Mouse (Mus musculus) embryonic facial prominence, embryonic 15.5 days (tissue): ENCODE data around the gene Ndufb2. TPM values are rescaled to one million over a fixed set of nuclear protein-coding genes. Genes with fewer than 3 reads are reported as not detected.

Experiments
- ATAC-seq: fragments of 200-750 bp; cut with Nextera tagmentation; 2 replicates; pipeline ENCODE4 v1.8.0; 2017; ENCODE audit warnings: low read depth, moderate TSS enrichment; ENCODE audit not compliant: insufficient number of reproducible peaks, low FRiP score, low TSS enrichment
- H3K27ac ChIP-seq: fragments of 300-500 bp; sonication (generic); replicated peaks from 2 replicates; pipeline ENCODE4 v1.5.1; 2015; ENCODE audit warnings: mild to moderate bottlenecking, inconsistent platforms
- H3K27me3 ChIP-seq: fragments of 300-500 bp; sonication (generic); 2 replicates; pipeline ENCODE4 v1.6.1; 2015; ENCODE audit warnings: inconsistent platforms
- H3K36me3 ChIP-seq: fragments of 300-500 bp; sonication (generic); 2 replicates; pipeline ENCODE4 v1.6.1; 2015; ENCODE audit warnings: mild to moderate bottlenecking, inconsistent platforms
- H3K4me1 ChIP-seq: fragments of 300-500 bp; sonication (generic); 2 replicates; pipeline ENCODE4 v1.6.1; 2015; ENCODE audit warnings: inconsistent platforms
- H3K4me2 ChIP-seq: fragments of 300-500 bp; sonication (generic); replicated peaks from 2 replicates; pipeline ENCODE4 v1.6.1; 2015; ENCODE audit warnings: mild to moderate bottlenecking, inconsistent platforms
- H3K4me3 ChIP-seq: fragments of 300-500 bp; sonication (generic); replicated peaks from 2 replicates; pipeline ENCODE4 v1.5.1; 2015; ENCODE audit warnings: mild to moderate bottlenecking, inconsistent platforms
- H3K9ac ChIP-seq: fragments of 300-500 bp; sonication (generic); 2 replicates; pipeline ENCODE4 v1.6.1; 2015; ENCODE audit warnings: inconsistent platforms
- H3K9me3 ChIP-seq: fragments of 300-500 bp; sonication (generic); replicated peaks from 2 replicates; pipeline ENCODE4 v1.6.1; 2016; ENCODE audit warnings: inconsistent platforms
- WGBS: fragments of 180-500 bp; shearing (Covaris S2); methylation state at CpG from one replicate; pipeline ENCODE4 v1.1.7; 2015; 5-methylcytosine and 5-hydroxymethylcytosine counted together
- polyA plus RNA-seq: library from polyadenylated mRNA; unstranded; fragments of >200 nt; fragmentation: Nextera tagmentation; extraction: Ambion mirVana; gene quantifications from 2 replicates; pipeline ENCODE4 v1.2.1, GENCODE M21; 2015

Gene Ndufb2
- polyA plus RNA-seq, 1 experiment from 2014 or later, result 334 TPM

- H3K4me3 ChIP-seq, result peak within 1 kb of the TSS; percentile 72
- peak within 1 kb of the TSS; percentile 63 for H3K4me2 ChIP-seq
- no peaks in the 10 kb centered on the region for H3K9me3 ChIP-seq
- no peaks in the 10 kb centered on the region for H3K27me3 ChIP-seq
- H3K4me1 ChIP-seq, result peaks cover 49% of the 10 kb centered on the region
- peak within 1 kb of the TSS; percentile 89 for H3K27ac ChIP-seq
- peak within 1 kb of the TSS; percentile 79 for H3K9ac ChIP-seq
- H3K36me3 ChIP-seq, result no peaks in the 10 kb centered on the region
- under 1% methylated on average over 50 of the region's 50 CpGs for WGBS
- ATAC-seq, result peak; percentile 91
Measured at GRCm38 (mm10) chr6:39557723-39558261, 34.6 kb upstream of the Ndufb2 start, which contains the start of gene Dennd2a. Dennd2a (minus strand) TSS chr6:39557867.

- H3K4me1 ChIP-seq, result peaks cover 49% of the 10 kb centered on the region
- H3K27ac ChIP-seq, result peak overlapping the region; percentile 34; the same call in 1 of the 2 replicates
- WGBS, result 42% methylated on average over 6 of the region's 6 CpGs
Measured at GRCm38 (mm10) chr6:39559276-39559939, 33.0 kb upstream of the Ndufb2 start.

GRCm38 (mm10) chr6:39562166-39563015 lies 30.0 kb upstream of the Ndufb2 start:
- no peak for ATAC-seq

More at GRCm38 (mm10) chr6:39559276-39559939, 33.0 kb upstream of the Ndufb2 start:
- ATAC-seq, result no peak
- no peak overlapping the region for H3K9ac ChIP-seq
- H3K4me2 ChIP-seq, result no peak overlapping the region
- H3K36me3 ChIP-seq, result no peaks in the 10 kb centered on the region
- H3K4me3 ChIP-seq, result no peak overlapping the region
- no peaks in the 10 kb centered on the region for H3K9me3 ChIP-seq
- H3K27me3 ChIP-seq, result no peaks in the 10 kb centered on the region

GRCm38 (mm10) chr6:39567528-39567927 lies 24.8 kb upstream of the Ndufb2 start:
- H3K9ac ChIP-seq, result no peak overlapping the region
- H3K27me3 ChIP-seq, result no peaks in the 10 kb centered on the region
- H3K36me3 ChIP-seq, result no peaks in the 10 kb centered on the region
- ATAC-seq, result no peak
- 10% methylated on average over 5 of the region's 5 CpGs for WGBS
- no peak overlapping the region for H3K4me2 ChIP-seq
- H3K4me1 ChIP-seq, result peaks cover under 1% of the 10 kb centered on the region; the same call in 1 of the 2 replicates
- no peak overlapping the region for H3K27ac ChIP-seq
- H3K4me3 ChIP-seq, result no peak overlapping the region
- no peaks in the 10 kb centered on the region for H3K9me3 ChIP-seq

More at GRCm38 (mm10) chr6:39562166-39563015, 30.0 kb upstream of the Ndufb2 start:
- no peak overlapping the region for H3K9ac ChIP-seq
- H3K27me3 ChIP-seq, result no peaks in the 10 kb centered on the region
- 19% methylated on average over 23 of the region's 23 CpGs for WGBS
- peak overlapping the region; percentile 24 for H3K4me3 ChIP-seq
- no peaks in the 10 kb centered on the region for H3K36me3 ChIP-seq
- peak overlapping the region; percentile 37 for H3K4me2 ChIP-seq
- H3K4me1 ChIP-seq, result peaks cover 25% of the 10 kb centered on the region
- no peak overlapping the region for H3K27ac ChIP-seq
- H3K9me3 ChIP-seq, result no peaks in the 10 kb centered on the region

- Histone ChIP-seq H3K4me1 (peaks cover 16% of the 10 kb centered on the region), H3K4me3 (no peak overlapping the region), H3K9me3 (no peaks in the 10 kb centered on the region), H3K9ac (no peak overlapping the region), H3K27ac (no peak overlapping the region), H3K36me3 (no peaks in the 10 kb centered on the region), H3K27me3 (no peaks in the 10 kb centered on the region), H3K4me2 (no peak overlapping the region)
- no peak for ATAC-seq
- WGBS, result 70% methylated on average over 3 of the region's 3 CpGs
Measured at GRCm38 (mm10) chr6:39570426-39570825, 21.9 kb upstream of the Ndufb2 start.

- WGBS, result under 1% methylated on average over 49 of the region's 49 CpGs
- H3K4me1 ChIP-seq, result peaks cover 16% of the 10 kb centered on the region
- H3K27me3 ChIP-seq, result no peaks in the 10 kb centered on the region
- H3K36me3 ChIP-seq, result peaks cover 24% of the 10 kb centered on the region
- H3K4me3 ChIP-seq, result peak within 1 kb of the TSS; percentile 74
- H3K27ac ChIP-seq, result peak within 1 kb of the TSS; percentile 92
- ATAC-seq, result peak; percentile 93
- H3K9ac ChIP-seq, result peak within 1 kb of the TSS; percentile 78
- peak within 1 kb of the TSS; percentile 81 for H3K4me2 ChIP-seq
- no peaks in the 10 kb centered on the region for H3K9me3 ChIP-seq
Measured at GRCm38 (mm10) chr6:39573791-39574554, 18.4 kb upstream of the Ndufb2 start, which contains the start of gene Adck2. Adck2 (plus strand) TSS chr6:39573873.

GRCm38 (mm10) chr6:39574555-39574869 lies 17.9 kb upstream of the Ndufb2 start:
- peak overlapping the region; percentile 78 for H3K9ac ChIP-seq
- WGBS, result 21% methylated on average over 10 of the region's 10 CpGs
- H3K4me3 ChIP-seq, result peak overlapping the region; percentile 74
- no peaks in the 10 kb centered on the region for H3K27me3 ChIP-seq
- peak overlapping the region; percentile 81 for H3K4me2 ChIP-seq
- H3K36me3 ChIP-seq, result peaks cover 29% of the 10 kb centered on the region
- peaks cover 16% of the 10 kb centered on the region for H3K4me1 ChIP-seq
- ATAC-seq, result no peak
- peak overlapping the region; percentile 92 for H3K27ac ChIP-seq
- no peaks in the 10 kb centered on the region for H3K9me3 ChIP-seq

- peak overlapping the region; percentile 74 for H3K4me3 ChIP-seq
- peaks cover 16% of the 10 kb centered on the region for H3K4me1 ChIP-seq
- no peaks in the 10 kb centered on the region for H3K27me3 ChIP-seq
- peak overlapping the region; percentile 81 for H3K4me2 ChIP-seq
- H3K9ac ChIP-seq, result peak overlapping the region; percentile 78; the same call in 1 of the 2 replicates
- ATAC-seq, result no peak
- H3K9me3 ChIP-seq, result no peaks in the 10 kb centered on the region
- H3K36me3 ChIP-seq, result peaks cover 33% of the 10 kb centered on the region
- 54% methylated on average over 7 of the region's 7 CpGs for WGBS
- 0 out of 2 replicates have a peak overlapping the region, but pooled peaks have one; percentile 92 for H3K27ac ChIP-seq
Measured at GRCm38 (mm10) chr6:39574951-39575350, 17.4 kb upstream of the Ndufb2 start.

- H3K4me2 ChIP-seq, result no peak overlapping the region
- no peaks in the 10 kb centered on the region for H3K9me3 ChIP-seq
- no peak for ATAC-seq
- H3K27ac ChIP-seq, result no peak overlapping the region
- WGBS, result 85% methylated on average over 7 of the region's 7 CpGs
- no peak overlapping the region for H3K4me3 ChIP-seq
- H3K27me3 ChIP-seq, result no peaks in the 10 kb centered on the region
- peaks cover 66% of the 10 kb centered on the region for H3K36me3 ChIP-seq
- H3K4me1 ChIP-seq, result peaks cover 7% of the 10 kb centered on the region
- no peak overlapping the region for H3K9ac ChIP-seq
Measured at GRCm38 (mm10) chr6:39579552-39579951, 12.8 kb upstream of the Ndufb2 start.

- no peak overlapping the region for H3K4me2 ChIP-seq
- no peak for ATAC-seq
- H3K27me3 ChIP-seq, result no peaks in the 10 kb centered on the region
- no peaks in the 10 kb centered on the region for H3K4me1 ChIP-seq
- H3K36me3 ChIP-seq, result peaks cover 73% of the 10 kb centered on the region
- H3K9me3 ChIP-seq, result no peaks in the 10 kb centered on the region
- WGBS, result 79% methylated on average over 2 of the region's 2 CpGs
- H3K4me3 ChIP-seq, result no peak overlapping the region
- no peak overlapping the region for H3K27ac ChIP-seq
- no peak overlapping the region for H3K9ac ChIP-seq
Measured at GRCm38 (mm10) chr6:39580558-39580957, 11.8 kb upstream of the Ndufb2 start.
